Mouse (Mus musculus) lung, embryonic 16.5 days (tissue): ENCODE measurements around the gene Ccdc182. TPM values are rescaled to one million over a fixed set of nuclear protein-coding genes. Genes with fewer than 3 reads are reported as not detected.

ENCODE experiments used
- ATAC-seq: fragments of 200-750 bp; cut with Nextera tagmentation; 2 replicates; pipeline ENCODE4 v1.8.0; 2017; ENCODE audit warnings: low read depth, mild to moderate bottlenecking, moderate library complexity
- H3K27ac ChIP-seq: fragments of 300-500 bp; sonication (generic); 2 replicates; pipeline ENCODE4 v1.5.1; 2014; ENCODE audit warnings: mild to moderate bottlenecking, control low read depth, low read length
- H3K27me3 ChIP-seq: fragments of 300-500 bp; sonication (generic); 2 replicates; pipeline ENCODE4 v1.6.1; 2014; ENCODE audit warnings: low read depth, low read length, mixed read lengths; ENCODE audit not compliant: control insufficient read depth, insufficient read depth
- H3K36me3 ChIP-seq: fragments of 300-500 bp; sonication (generic); 2 replicates; pipeline ENCODE4 v1.6.1; 2014; ENCODE audit warnings: low read length; ENCODE audit not compliant: control insufficient read depth, insufficient read depth
- H3K4me1 ChIP-seq: fragments of 300-500 bp; sonication (generic); replicated peaks from 2 replicates; pipeline ENCODE4 v1.6.1; 2014; ENCODE audit warnings: low read length, mixed read lengths; ENCODE audit not compliant: control insufficient read depth, insufficient read depth
- H3K4me2 ChIP-seq: fragments of 300-500 bp; sonication (generic); 2 replicates; pipeline ENCODE4 v1.6.1; 2014; ENCODE audit warnings: low read depth, low read length, control low read depth
- H3K4me3 ChIP-seq: fragments of 300-500 bp; sonication (generic); 2 replicates; pipeline ENCODE4 v1.5.1; 2014; ENCODE audit warnings: mild to moderate bottlenecking, low read length, control low read depth
- H3K9ac ChIP-seq: fragments of 300-500 bp; sonication (generic); 2 replicates; pipeline ENCODE4 v1.6.1; 2014; ENCODE audit warnings: low read length, control low read depth
- H3K9me3 ChIP-seq: fragments of 300-500 bp; sonication (generic); 2 replicates; pipeline ENCODE4 v1.6.1; 2016; ENCODE audit warnings: low read length; ENCODE audit not compliant: control insufficient read depth
- WGBS: fragments of 180-500 bp; shearing (Covaris S2); extraction: QIAGEN DNeasy Blood & Tissue Kit; methylation state at CpG from one replicate; pipeline ENCODE4 v1.1.7; 2014; 5-methylcytosine and 5-hydroxymethylcytosine counted together
- polyA plus RNA-seq: library from polyadenylated mRNA; unstranded; fragments of >200 nt; fragmentation: Nextera tagmentation; extraction: Ambion mirVana; gene quantifications from 2 replicates; pipeline ENCODE4 v1.2.1, GENCODE M21; 2015

Gene Ccdc182
- polyA plus RNA-seq, 1 experiment from 2014 or later = not detected

GRCm38 (mm10) chr11:88291688-88292087, 2.2 kb upstream of the Ccdc182 start:
- ATAC-seq = no peak
- Histone ChIP-seq H3K27ac (no peak overlapping the region), H3K36me3 (no peaks in the 10 kb centered on the region), H3K4me1 (0 out of 2 replicates have a peak, but pooled peaks cover 3% of the 10 kb centered on the region), H3K9me3 (no peaks in the 10 kb centered on the region), H3K9ac (no peak overlapping the region), H3K4me3 (no peak overlapping the region), H3K4me2 (no peak overlapping the region), H3K27me3 (peaks cover 14% of the 10 kb centered on the region)
- 32% methylated on average over 4 of the region's 4 CpGs for WGBS

- H3K27me3 ChIP-seq = peaks cover 14% of the 10 kb centered on the region
- H3K4me3 ChIP-seq = no peak overlapping the region
- no peak overlapping the region for H3K27ac ChIP-seq
- ATAC-seq = no peak
- no peaks in the 10 kb centered on the region for H3K36me3 ChIP-seq
- H3K9ac ChIP-seq = 0 out of 2 replicates have a peak overlapping the region, but pooled peaks have one; percentile 26
- H3K4me1 ChIP-seq = 0 out of 2 replicates have a peak, but pooled peaks cover 3% of the 10 kb centered on the region
- H3K4me2 ChIP-seq = peak overlapping the region; percentile 45
- H3K9me3 ChIP-seq = no peaks in the 10 kb centered on the region
- WGBS = 25% methylated on average over 17 of the region's 17 CpGs
These were observed 494 bp downstream of the Ccdc182 start for GRCm38 (mm10) chr11:88294394-88294710.

- Histone ChIP-seq H3K9me3 (no peaks in the 10 kb centered on the region), H3K27ac (no peak overlapping the region), H3K4me1 (0 out of 2 replicates have a peak, but pooled peaks cover 3% of the 10 kb centered on the region), H3K36me3 (no peaks in the 10 kb centered on the region), H3K9ac (no peak overlapping the region), H3K4me2 (no peak overlapping the region), H3K27me3 (peaks cover 14% of the 10 kb centered on the region), H3K4me3 (no peak overlapping the region)
- no peak for ATAC-seq
- WGBS = 40% methylated on average over 5 of the region's 5 CpGs
These were observed 1.4 kb downstream of the Ccdc182 start for GRCm38 (mm10) chr11:88295298-88295697.

- Histone ChIP-seq H3K36me3 (no peaks in the 10 kb centered on the region), H3K4me3 (no peak overlapping the region), H3K27ac (no peak overlapping the region), H3K4me1 (no peaks in the 10 kb centered on the region), H3K9ac (no peak overlapping the region), H3K9me3 (no peaks in the 10 kb centered on the region), H3K27me3 (peaks cover 12% of the 10 kb centered on the region), H3K4me2 (no peak overlapping the region)
- 57% methylated on average over 4 of the region's 4 CpGs for WGBS
- ATAC-seq = peak; percentile 49; the same call in 1 of the 2 replicates
These were observed 3.7 kb downstream of the Ccdc182 start for GRCm38 (mm10) chr11:88297526-88297925.

- Histone ChIP-seq H3K4me2 (no peak overlapping the region), H3K4me3 (no peak overlapping the region), H3K27me3 (peaks cover 4% of the 10 kb centered on the region), H3K9ac (no peak overlapping the region), H3K36me3 (no peaks in the 10 kb centered on the region), H3K4me1 (no peaks in the 10 kb centered on the region), H3K9me3 (no peaks in the 10 kb centered on the region), H3K27ac (no peak overlapping the region)
- no peak for ATAC-seq
- 60% methylated on average over 4 of the region's 4 CpGs for WGBS
These were observed 5.5 kb downstream of the Ccdc182 start for GRCm38 (mm10) chr11:88299345-88299744.

DNA sequence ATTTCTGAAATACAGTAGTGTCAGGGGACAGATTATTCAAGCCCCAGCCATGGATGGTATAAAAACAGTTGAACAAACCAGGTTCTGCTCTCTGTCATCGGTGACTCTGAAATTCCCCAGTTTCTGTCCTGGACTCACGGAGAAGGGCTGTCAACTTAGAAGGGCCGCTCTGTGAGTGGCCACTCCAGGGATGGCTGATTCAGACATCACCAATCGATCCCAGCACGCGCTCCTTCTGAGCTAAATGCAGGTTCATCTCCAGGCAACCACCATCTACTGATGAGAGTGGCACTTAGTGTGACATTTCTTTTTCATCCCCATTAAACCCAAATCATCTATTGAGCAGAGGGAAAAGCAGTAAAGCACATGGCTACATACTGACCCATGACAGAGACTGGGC, 7.8 kb downstream of the Ccdc182 start:
- H3K9ac ChIP-seq = no peak overlapping the region
- 50% methylated on average over 6 of the region's 6 CpGs for WGBS
- no peak overlapping the region for H3K4me2 ChIP-seq

DNA sequence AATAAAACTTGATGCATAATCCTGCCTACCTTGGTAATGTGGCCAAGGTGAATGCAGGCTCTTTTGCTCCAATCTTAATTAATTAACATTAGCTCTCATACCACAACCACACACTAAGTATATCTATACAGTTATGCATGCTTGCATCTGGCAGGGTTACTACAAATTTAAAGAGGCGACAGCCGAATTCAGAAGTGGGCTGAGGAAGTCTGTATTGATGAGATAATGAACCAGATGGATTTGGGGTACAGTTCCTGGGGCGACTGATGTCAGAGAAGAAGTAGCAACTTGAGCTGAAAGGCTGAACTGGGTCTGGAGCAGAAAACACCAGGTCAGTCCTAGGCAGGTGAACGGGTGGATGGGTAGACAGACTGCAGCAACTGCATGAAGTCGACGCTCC, 11.9 kb downstream of the Ccdc182 start:
- Histone ChIP-seq H3K9ac (no peak overlapping the region), H3K27ac (no peak overlapping the region), H3K4me3 (no peak overlapping the region), H3K36me3 (no peaks in the 10 kb centered on the region), H3K4me2 (no peak overlapping the region), H3K4me1 (no peaks in the 10 kb centered on the region), H3K27me3 (no peaks in the 10 kb centered on the region), H3K9me3 (no peaks in the 10 kb centered on the region)
- no peak for ATAC-seq
- 80% methylated on average over 6 of the region's 6 CpGs for WGBS

More for the DNA sequence above, 7.8 kb downstream of the Ccdc182 start:
- no peaks in the 10 kb centered on the region for H3K9me3 ChIP-seq
- no peaks in the 10 kb centered on the region for H3K27me3 ChIP-seq
- H3K4me1 ChIP-seq = no peaks in the 10 kb centered on the region
- no peak overlapping the region for H3K27ac ChIP-seq
- H3K4me3 ChIP-seq = no peak overlapping the region
- no peak for ATAC-seq
- no peaks in the 10 kb centered on the region for H3K36me3 ChIP-seq

DNA sequence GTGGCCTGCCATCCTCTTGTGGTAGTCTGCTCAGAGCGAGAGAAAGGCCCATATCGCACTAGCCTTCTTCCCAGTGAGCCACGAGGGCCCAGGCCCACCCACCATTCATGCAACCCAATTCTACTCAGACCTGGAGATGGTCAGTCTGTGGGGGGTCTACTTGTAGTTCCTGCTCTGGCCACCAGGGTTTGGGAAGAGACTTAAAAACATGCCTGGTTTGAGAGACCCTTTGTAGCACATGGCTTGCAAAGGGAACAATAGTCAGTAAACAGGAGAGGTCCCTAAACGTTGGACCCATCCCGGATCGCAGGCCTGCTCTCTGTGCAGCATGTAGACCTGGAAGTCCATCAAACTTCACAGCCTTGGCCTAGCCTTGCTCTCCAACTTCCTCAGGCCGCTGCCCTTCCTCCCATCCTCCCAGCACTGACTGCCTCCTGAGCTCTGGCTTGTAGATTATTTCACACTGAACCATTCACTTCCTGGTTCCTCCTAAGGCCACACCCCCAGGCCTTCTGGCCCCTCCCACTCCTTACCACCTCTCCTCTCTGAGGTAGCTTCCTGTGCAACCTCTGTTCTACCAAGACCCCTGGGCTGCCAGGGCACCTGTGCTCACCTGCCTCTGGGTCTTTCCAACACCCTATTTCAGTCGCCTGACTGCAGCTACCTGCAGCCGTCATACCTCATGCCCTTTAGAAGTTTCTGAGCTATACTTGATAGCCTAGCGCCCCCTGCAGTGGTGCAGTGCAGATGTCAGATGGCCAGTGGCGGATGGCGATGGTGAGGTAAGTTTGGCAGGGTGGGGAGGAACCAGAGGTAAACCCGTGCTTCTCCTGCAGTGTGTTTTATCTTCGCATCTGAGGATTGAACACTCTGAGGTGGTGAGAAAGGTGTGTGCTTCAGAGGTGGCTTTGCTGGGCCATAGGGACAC, 14.0 kb downstream of the Ccdc182 start:
- Histone ChIP-seq H3K4me1 (no peaks in the 10 kb centered on the region), H3K27me3 (no peaks in the 10 kb centered on the region), H3K36me3 (no peaks in the 10 kb centered on the region), H3K9ac (no peak overlapping the region), H3K9me3 (no peaks in the 10 kb centered on the region), H3K27ac (no peak overlapping the region), H3K4me2 (no peak overlapping the region), H3K4me3 (no peak overlapping the region)
- 84% methylated on average over 14 of the region's 14 CpGs for WGBS
- ATAC-seq = no peak

GRCm38 (mm10) chr11:88309059-88309700, 15.3 kb downstream of the Ccdc182 start:
- Histone ChIP-seq H3K9ac (no peak overlapping the region), H3K9me3 (no peaks in the 10 kb centered on the region), H3K4me3 (no peak overlapping the region), H3K27ac (no peak overlapping the region), H3K27me3 (no peaks in the 10 kb centered on the region), H3K4me1 (peaks cover 4% of the 10 kb centered on the region; the same call in 1 of the 2 replicates), H3K36me3 (no peaks in the 10 kb centered on the region), H3K4me2 (no peak overlapping the region)
- WGBS = 62% methylated on average over 10 of the region's 10 CpGs
- no peak for ATAC-seq
